Mouse (Mus musculus): ENCODE measurements around the gene Pdcd4. TPM values are rescaled to one million over a fixed set of nuclear protein-coding genes. Genes with fewer than 3 reads are reported as not detected.

The Pdcd4 gene
- 78.6 and 86.9 TPM in 2 replicates for polyA plus RNA-seq (2015; fragmentation: Nextera tagmentation; extraction: Ambion mirVana)

DNA sequence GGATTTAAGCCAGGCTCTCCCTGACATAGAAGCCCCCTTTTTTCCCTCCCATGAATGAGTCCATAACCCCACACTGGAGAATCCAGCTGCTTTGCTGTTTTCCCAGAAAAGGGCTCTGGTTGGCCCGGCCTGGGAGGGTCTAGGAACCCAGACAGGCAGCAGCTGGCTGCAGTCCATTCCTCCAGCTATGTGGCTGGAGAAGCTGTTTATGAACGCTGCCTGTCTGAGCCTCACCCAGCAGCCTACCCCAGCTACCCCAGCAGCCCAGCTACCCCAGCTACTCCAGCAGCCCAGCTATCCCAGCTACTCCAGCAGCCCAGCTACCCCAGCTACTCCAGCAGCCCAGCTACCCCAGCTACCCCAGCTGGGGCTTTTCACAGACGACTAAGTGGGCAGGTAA is at the start of gene Pdcd4:
Gene Pdcd4 (plus strand): TSS at position 171 of the 400 bp plus-strand sequence.
- no peaks in the 10 kb centered on the region for H3K27me3 ChIP-seq (replicated peaks)
- WGBS, result 8% methylated on average over 3 of the region's 3 CpGs
- H3K9ac ChIP-seq, result no peak within 1 kb of the TSS
- peak within 1 kb of the TSS; percentile 87 for H3K27ac ChIP-seq
- peak; percentile 53; the same call in 1 of the 2 replicates for ATAC-seq (ENCODE audit: insufficient read depth, low FRiP score, low read depth)
- H3K4me2 ChIP-seq, result no peak within 1 kb of the TSS
- no peaks in the 10 kb centered on the region for H3K36me3 ChIP-seq
- no peak within 1 kb of the TSS for H3K4me3 ChIP-seq (replicated peaks)
- no peaks in the 10 kb centered on the region for H3K9me3 ChIP-seq
- peaks cover 34% of the 10 kb centered on the region for H3K4me1 ChIP-seq

DNA sequence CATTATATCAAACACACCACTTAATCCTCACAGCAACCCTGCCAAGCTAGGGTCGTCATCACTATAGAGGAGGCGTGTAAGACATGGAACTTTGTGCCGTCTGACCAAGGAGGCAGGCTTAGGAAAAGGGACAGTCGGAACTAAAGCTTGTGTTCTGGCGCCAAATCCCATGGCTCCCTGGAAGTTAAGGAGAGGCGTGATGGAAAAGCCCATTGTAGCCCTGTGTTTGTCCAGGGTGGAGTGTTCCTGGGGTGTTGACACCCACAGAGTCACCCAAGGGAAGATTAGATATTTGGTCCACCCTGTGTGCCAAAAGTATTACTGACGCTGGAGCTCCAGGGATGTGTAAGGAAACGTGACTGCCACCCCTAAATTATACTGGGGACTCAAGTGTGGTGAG is 48.1 kb upstream of the Pdcd4 start:
- ATAC-seq (ENCODE audit: insufficient read depth, low FRiP score, low read depth), result no peak
- WGBS, result 76% methylated on average over 8 of the region's 8 CpGs
- no peak overlapping the region for H3K4me3 ChIP-seq (replicated peaks)
- H3K4me2 ChIP-seq, result no peak overlapping the region
- no peaks in the 10 kb centered on the region for H3K9me3 ChIP-seq
- no peak overlapping the region for H3K27ac ChIP-seq
- no peaks in the 10 kb centered on the region for H3K36me3 ChIP-seq
- no peaks in the 10 kb centered on the region for H3K27me3 ChIP-seq (replicated peaks)
- H3K4me1 ChIP-seq, result no peaks in the 10 kb centered on the region
- no peak overlapping the region for H3K9ac ChIP-seq

DNA sequence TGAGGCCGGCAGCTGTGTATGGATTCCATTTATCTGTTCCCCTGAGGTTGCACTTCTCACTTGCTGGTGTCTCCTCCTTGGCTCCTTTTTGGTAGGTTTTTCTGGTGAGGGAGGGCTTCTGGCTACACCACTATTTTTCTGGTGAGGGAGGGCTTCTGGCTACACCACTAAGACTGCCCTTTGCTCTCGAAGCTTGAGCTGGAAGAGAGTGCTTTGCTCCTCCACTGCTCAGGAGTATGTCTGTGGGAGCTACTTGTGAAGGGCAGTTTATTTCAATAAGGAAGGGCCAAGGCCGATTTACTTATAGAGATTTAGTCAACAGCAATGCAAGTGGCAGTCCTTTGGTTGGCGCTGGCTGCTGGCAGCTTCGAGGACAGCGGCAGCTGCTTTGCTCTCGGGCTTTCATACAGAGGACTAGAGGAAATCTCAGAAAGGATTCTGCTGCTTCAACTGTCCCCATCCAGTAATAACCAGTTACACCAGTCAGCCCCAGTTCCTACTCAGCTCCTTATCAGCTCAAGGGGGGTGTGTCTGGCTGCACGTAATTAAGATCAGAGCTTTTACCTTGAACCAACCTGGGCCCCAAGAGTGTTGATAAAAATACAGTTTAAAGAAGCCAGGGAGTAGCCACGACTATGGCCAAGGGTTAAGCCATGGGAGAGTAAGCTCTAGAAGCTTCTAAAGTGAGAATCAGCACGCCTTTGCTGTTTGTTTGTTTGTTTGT is 43.6 kb upstream of the Pdcd4 start:
- peak overlapping the region; percentile 64 for H3K27ac ChIP-seq
- H3K9me3 ChIP-seq, result no peaks in the 10 kb centered on the region
- H3K36me3 ChIP-seq, result no peaks in the 10 kb centered on the region
- H3K9ac ChIP-seq, result no peak overlapping the region
- no peak for ATAC-seq (ENCODE audit: insufficient read depth, low FRiP score, low read depth)
- H3K4me3 ChIP-seq (replicated peaks), result no peak overlapping the region
- H3K4me2 ChIP-seq, result no peak overlapping the region
- no peaks in the 10 kb centered on the region for H3K27me3 ChIP-seq (replicated peaks)
- 63% methylated on average over 10 of the region's 10 CpGs for WGBS
- H3K4me1 ChIP-seq, result peaks cover 27% of the 10 kb centered on the region

DNA sequence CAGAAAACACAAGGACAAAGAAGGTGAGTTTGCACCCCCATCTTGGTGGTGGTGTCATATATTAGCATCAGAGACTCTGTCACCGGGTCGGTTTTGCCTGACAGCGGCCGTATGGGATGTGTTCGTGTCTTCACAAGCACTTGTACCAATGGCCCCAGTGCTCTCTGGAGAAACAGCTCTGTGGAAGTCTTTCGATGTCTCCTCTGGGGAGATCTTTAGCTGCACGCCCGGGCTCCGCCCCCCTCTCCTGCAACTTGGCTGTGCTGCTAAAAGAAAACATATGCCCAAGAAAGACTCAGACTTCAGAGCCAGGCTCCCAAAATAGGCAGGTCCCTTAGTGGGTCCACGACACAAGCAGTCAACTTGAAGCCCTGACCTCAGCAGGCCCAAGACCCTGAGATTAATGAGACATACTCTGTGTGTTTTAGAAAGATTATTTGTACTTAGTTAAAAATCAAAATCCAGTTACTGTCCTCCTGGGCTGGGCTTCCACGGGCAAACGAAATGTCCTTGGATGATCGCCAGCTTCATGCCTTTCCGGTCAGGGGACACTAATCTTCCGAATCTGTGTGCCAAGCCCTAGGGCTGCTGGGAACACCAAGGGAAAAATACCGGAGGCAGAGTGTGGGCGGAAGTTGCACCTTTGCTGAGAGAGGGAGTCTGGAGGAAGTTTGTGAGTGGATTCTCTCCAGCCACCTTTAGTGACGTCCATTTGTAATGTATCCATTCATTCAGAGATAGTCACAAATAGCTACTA is 41.7 kb upstream of the Pdcd4 start:
- no peaks in the 10 kb centered on the region for H3K9me3 ChIP-seq
- peak overlapping the region; percentile 67 for H3K27ac ChIP-seq
- no peak overlapping the region for H3K9ac ChIP-seq
- H3K4me1 ChIP-seq, result peaks cover 34% of the 10 kb centered on the region
- 34% methylated on average over 18 of the region's 18 CpGs for WGBS
- no peaks in the 10 kb centered on the region for H3K27me3 ChIP-seq (replicated peaks)
- H3K36me3 ChIP-seq, result no peaks in the 10 kb centered on the region
- H3K4me2 ChIP-seq, result no peak overlapping the region
- no peak overlapping the region for H3K4me3 ChIP-seq (replicated peaks)
- no peak for ATAC-seq (ENCODE audit: insufficient read depth, low FRiP score, low read depth)

DNA sequence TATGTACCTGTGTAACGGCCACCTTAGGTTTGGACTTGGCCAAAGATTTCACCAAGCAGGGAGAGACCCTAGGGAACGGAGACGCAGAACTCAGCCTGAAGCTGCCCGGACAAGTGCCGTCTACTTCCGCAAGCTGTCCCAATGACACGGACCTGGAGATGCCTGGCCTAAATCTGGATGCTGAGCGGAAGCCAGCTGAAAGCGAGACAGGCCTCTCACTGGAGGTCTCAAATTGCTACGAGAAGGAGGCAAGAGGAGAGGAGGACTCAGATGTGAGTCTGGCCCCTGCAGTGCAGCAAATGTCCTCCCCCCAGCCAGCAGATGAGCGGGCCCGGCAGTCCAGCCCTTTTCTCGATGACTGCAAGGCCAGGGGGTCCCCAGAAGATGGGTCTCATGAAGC is 40.7 kb upstream of the Pdcd4 start:
- peaks cover 34% of the 10 kb centered on the region for H3K4me1 ChIP-seq
- WGBS, result 84% methylated on average over 13 of the region's 13 CpGs
- H3K4me3 ChIP-seq (replicated peaks), result no peak overlapping the region
- H3K36me3 ChIP-seq, result no peaks in the 10 kb centered on the region
- H3K27ac ChIP-seq, result 0 out of 2 replicates have a peak overlapping the region, but pooled peaks have one; percentile 28
- no peak overlapping the region for H3K4me2 ChIP-seq
- H3K9me3 ChIP-seq, result no peaks in the 10 kb centered on the region
- H3K27me3 ChIP-seq (replicated peaks), result no peaks in the 10 kb centered on the region
- no peak overlapping the region for H3K9ac ChIP-seq
- no peak for ATAC-seq (ENCODE audit: insufficient read depth, low FRiP score, low read depth)

DNA sequence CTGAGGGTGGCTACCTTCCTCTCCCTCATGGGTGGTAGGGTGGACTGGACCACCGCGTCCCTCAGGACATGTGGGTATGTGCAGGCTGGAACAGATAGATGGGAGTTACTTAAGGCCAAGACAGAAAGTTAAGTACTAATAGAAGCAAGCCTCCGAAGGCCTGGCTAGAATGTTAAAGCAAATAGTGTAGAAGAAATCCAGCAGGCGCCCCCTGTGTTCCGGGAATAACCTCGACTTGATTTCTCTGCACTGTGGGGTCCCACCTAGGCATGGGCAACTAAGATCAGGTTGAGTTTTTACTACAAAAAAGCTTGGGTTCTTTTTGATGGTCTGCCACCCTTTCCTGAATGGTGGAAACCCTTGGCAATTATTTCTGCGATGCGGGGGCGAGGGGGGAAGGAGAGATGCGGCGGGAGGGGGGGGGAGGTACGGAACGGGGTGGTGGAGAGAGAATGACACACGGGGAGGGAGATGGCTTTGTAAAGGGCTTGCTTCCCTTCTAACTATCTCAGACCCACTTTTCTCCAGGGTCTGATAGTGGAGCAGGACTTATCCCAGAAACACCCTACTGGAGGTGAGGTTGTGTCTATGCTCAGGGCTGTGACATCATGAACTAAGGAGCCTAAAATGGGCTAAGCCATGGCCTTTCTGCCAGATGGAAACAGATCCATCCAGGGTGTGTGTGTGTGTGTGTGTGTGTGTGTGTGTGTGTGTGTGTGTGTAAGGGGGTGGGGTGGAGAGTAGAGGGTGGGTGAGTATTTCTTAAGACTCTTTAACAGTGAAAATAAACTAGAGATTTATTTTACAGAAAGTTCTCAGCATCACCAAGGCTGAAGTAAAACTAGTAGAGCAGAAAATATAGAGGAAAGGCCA is 40.0 kb upstream of the Pdcd4 start:
- peak overlapping the region; percentile 22; the same call in 1 of the 2 replicates for H3K4me2 ChIP-seq
- H3K36me3 ChIP-seq, result no peaks in the 10 kb centered on the region
- 66% methylated on average over 14 of the region's 14 CpGs for WGBS
- H3K9ac ChIP-seq, result no peak overlapping the region
- H3K27ac ChIP-seq, result peak overlapping the region; percentile 80
- H3K27me3 ChIP-seq (replicated peaks), result no peaks in the 10 kb centered on the region
- no peak for ATAC-seq (ENCODE audit: insufficient read depth, low FRiP score, low read depth)
- H3K9me3 ChIP-seq, result no peaks in the 10 kb centered on the region
- peaks cover 34% of the 10 kb centered on the region for H3K4me1 ChIP-seq
- H3K4me3 ChIP-seq (replicated peaks), result no peak overlapping the region

DNA sequence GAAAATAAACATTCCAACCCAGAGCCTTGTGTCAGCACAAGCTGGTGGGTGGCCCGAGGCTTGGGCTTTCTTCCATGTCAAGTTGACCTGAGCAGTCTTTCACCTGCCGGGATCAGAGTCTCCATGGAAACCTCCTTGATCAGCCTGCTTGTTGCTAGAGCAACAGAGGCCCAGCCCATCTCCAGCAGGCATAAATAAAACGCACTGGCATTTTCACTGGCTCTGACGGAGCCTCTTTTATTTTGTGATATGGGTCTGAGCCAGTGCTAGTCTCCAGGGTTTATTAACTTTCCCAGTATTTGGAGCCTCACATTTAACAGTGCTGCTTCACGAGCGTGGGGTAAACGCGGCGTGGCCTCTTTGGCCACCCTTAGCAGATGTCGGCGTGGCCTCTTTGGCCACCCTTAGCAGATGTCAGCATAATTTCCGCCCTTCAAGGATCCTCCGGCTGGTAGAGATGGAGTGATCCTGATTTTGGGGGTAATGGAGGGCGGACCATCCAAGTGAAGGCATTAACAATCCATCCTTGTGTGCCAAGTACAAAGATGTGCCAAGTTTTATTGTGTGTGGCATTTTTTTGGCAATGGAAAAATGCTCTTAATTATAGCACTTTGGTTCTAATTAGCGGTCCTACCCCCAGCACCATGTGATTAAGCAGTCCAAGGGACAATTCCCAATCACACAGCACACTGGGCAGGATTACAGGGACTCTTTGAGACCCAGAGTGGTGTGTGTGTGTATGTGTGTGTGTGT is 39.2 kb upstream of the Pdcd4 start:
- H3K9me3 ChIP-seq, result no peaks in the 10 kb centered on the region
- no peaks in the 10 kb centered on the region for H3K36me3 ChIP-seq
- peak; percentile 58 for ATAC-seq (ENCODE audit: insufficient read depth, low FRiP score, low read depth)
- H3K27me3 ChIP-seq (replicated peaks), result no peaks in the 10 kb centered on the region
- H3K4me3 ChIP-seq (replicated peaks), result no peak overlapping the region
- H3K9ac ChIP-seq, result no peak overlapping the region
- peak overlapping the region; percentile 22; the same call in 1 of the 2 replicates for H3K4me2 ChIP-seq
- H3K27ac ChIP-seq, result peak overlapping the region; percentile 80
- H3K4me1 ChIP-seq, result peaks cover 34% of the 10 kb centered on the region
- 33% methylated on average over 15 of the region's 15 CpGs for WGBS

DNA sequence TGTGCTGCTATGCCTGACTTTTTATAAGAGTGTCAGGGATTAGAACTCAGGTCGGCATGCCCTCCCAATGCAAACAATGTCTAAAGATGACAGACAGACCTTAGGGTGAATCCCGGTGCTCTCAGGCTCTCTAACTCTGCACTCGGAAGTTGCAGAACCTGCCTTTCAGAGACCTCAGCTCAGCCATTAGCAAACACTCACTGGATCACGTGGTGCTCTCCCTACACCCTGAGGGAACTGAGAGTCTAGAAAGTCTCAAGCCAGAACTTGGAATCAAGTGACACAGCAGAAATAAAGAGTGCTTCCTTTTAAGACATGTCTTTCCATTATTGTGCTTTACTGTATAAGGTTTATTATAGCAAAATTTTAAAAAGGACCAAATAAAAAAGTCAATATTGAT is 37.1 kb upstream of the Pdcd4 start:
- H3K4me3 ChIP-seq (replicated peaks), result no peak overlapping the region
- ATAC-seq (ENCODE audit: insufficient read depth, low FRiP score, low read depth), result no peak
- no peaks in the 10 kb centered on the region for H3K9me3 ChIP-seq
- peak overlapping the region; percentile 37; the same call in 1 of the 2 replicates for H3K27ac ChIP-seq
- H3K27me3 ChIP-seq (replicated peaks), result no peaks in the 10 kb centered on the region
- peaks cover 37% of the 10 kb centered on the region for H3K4me1 ChIP-seq
- WGBS, result 41% methylated on average over 4 of the region's 4 CpGs
- H3K4me2 ChIP-seq, result no peak overlapping the region
- H3K36me3 ChIP-seq, result no peaks in the 10 kb centered on the region
- no peak overlapping the region for H3K9ac ChIP-seq

DNA sequence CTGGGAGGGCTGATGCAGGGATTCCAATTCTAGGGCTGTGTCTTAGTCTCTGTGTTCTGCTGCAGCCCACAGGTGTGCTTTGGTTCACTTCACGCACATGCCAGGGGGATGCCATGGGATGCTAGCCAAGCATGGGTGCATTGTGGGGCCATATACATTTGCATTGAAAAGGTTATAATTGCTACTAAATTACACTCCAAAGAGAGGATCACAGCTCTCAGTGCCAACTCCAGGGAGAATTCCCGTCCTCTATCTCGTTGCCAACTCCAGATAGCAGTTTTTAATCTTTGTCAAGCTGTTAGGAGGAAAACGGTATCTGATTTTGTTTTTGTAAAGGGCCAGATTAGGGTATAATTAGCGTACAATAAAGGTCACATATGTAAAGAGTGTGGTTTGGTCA is 36.2 kb upstream of the Pdcd4 start:
- no peak for ATAC-seq (ENCODE audit: insufficient read depth, low FRiP score, low read depth)
- peaks cover 29% of the 10 kb centered on the region for H3K4me1 ChIP-seq

DNA sequence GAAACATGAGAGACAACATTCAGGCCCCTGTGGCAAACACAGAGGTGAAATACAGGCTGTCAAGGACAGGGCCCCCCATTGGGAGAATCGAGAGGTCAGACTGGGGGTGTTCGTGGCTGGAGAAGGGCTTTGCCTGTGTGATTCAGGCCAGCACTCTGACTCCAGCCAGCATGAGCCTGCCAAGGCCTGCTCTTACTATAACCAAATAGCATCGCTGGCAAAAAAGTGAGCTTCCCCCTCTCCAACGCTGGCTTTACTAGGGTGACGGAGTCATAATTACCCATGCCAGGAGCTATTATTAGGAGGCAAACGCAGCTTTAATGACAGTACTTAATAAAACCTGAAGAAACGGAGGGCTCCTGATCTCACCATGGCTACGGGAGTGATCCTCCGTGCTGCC is 35.2 kb upstream of the Pdcd4 start:
- Histone ChIP-seq H3K4me1 (peaks cover 21% of the 10 kb centered on the region), H3K27me3 (replicated peaks) (no peaks in the 10 kb centered on the region), H3K9ac (no peak overlapping the region), H3K4me3 (replicated peaks) (no peak overlapping the region), H3K27ac (no peak overlapping the region), H3K36me3 (no peaks in the 10 kb centered on the region), H3K9me3 (no peaks in the 10 kb centered on the region), H3K4me2 (no peak overlapping the region)
- ATAC-seq (ENCODE audit: insufficient read depth, low FRiP score, low read depth), result no peak
- 78% methylated on average over 9 of the region's 9 CpGs for WGBS

More for the DNA sequence above, 36.2 kb upstream of the Pdcd4 start:
- no peaks in the 10 kb centered on the region for H3K36me3 ChIP-seq
- WGBS, result 73% methylated on average over 5 of the region's 5 CpGs
- no peak overlapping the region for H3K27ac ChIP-seq
- H3K4me3 ChIP-seq (replicated peaks), result no peak overlapping the region
- H3K27me3 ChIP-seq (replicated peaks), result no peaks in the 10 kb centered on the region
- no peaks in the 10 kb centered on the region for H3K9me3 ChIP-seq
- no peak overlapping the region for H3K9ac ChIP-seq
- no peak overlapping the region for H3K4me2 ChIP-seq

DNA sequence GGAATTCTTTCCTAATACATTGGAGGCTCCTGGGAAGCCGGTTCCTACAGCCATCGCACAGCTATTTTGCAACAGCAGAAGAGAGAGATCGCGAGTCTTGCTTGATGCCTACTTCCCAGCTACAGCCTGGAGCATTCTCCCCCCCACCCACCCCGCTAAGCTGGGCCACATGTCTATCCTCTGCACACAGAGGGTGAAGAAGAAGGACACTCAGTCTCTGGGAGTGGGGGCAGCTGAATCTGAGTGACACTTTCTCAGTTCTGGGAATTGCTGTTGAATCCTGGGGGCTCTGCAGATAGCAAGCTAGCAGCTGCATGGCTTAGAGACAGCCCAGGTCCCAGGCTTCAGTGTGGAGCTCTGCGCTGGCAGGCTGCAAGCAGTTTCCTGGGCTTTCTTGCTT is 34.1 kb upstream of the Pdcd4 start:
- 66% methylated on average over 6 of the region's 6 CpGs for WGBS
- Histone ChIP-seq H3K4me2 (no peak overlapping the region), H3K27me3 (replicated peaks) (no peaks in the 10 kb centered on the region), H3K9me3 (no peaks in the 10 kb centered on the region), H3K4me1 (peaks cover 16% of the 10 kb centered on the region), H3K27ac (no peak overlapping the region), H3K36me3 (no peaks in the 10 kb centered on the region), H3K9ac (no peak overlapping the region), H3K4me3 (replicated peaks) (no peak overlapping the region)
- ATAC-seq (ENCODE audit: insufficient read depth, low FRiP score, low read depth), result no peak
